Mouse (Mus musculus): ENCODE results near the gene Lamc1. TPM values are rescaled to one million over a fixed set of nuclear protein-coding genes. Genes with fewer than 3 reads are reported as not detected.
A peak's percentile ranks its signal among the peaks of the same experiment; 100 is the strongest.

The Lamc1 gene
- polyA plus RNA-seq, 1 experiment, result 21.3 TPM

DNA sequence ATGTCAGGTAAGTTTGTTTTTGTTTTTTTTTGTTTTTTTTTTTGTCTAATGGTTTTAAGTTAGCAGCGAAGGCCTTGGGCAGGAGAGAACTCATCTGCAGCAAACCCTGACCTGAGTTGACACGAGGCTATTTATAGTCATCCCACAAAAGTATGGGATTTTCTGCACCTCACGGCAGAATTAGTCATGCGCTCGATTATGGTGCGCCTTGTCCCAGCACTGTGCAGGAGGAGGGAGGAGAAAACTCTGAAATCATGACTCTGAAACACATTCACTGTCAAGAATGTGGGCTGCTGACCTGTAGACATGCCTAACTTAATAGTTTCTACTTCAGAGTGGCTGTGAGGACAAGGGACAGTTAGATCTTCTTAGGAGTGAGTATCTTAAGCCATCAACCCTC lies 40.4 kb downstream of the Lamc1 start:
- Histone ChIP-seq H3K27ac (ENCODE audit: insufficient read depth, low read length) (no peak overlapping the region), H3K4me3 (replicated peaks; ENCODE audit: insufficient read depth, low read depth, low read length) (no peak overlapping the region), H3K4me1 (ENCODE audit: control insufficient read depth, insufficient read depth, low read length) (no peaks in the 10 kb centered on the region; the same call in 1 of the 2 replicates), H3K27me3 (ENCODE audit: control insufficient read depth, insufficient read depth, low read length) (no peaks in the 10 kb centered on the region)
- WGBS, result 38% methylated on average over 6 of the region's 6 CpGs
- DNase-seq, result peak in 1 of 2 experiments; percentile 9
- TF ChIP-seq POLR2A (IDR thresholded peaks at IDR 0.05; ENCODE audit: borderline replicate concordance, insufficient read depth, low read length) (no peak), CTCF (IDR thresholded peaks at IDR 0.05; ENCODE audit: borderline replicate concordance, insufficient read depth, low read depth, low read length) (no peak)

DNA sequence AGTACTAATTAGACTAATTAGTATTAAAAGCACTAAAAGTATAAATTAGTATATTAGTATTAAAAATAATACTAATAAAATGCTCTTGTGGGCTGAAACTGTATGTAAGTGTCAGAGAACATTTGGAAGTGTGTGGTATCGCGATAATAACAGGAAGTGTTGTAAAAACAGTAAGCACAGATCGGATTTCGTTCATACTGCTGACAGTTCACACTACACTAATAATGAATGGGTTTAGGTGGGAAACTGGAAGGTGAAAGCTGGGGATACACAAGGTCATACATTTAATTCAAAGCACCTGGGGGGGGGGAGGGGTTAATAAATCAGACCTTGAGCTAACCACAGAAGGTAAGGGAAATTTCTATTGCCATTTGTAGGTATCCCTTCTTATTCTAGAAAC lies 41.2 kb downstream of the Lamc1 start:
- H3K4me1 ChIP-seq (ENCODE audit: control insufficient read depth, insufficient read depth, low read length), result no peaks in the 10 kb centered on the region; the same call in 1 of the 2 replicates
- no peaks in the 10 kb centered on the region for H3K27me3 ChIP-seq (ENCODE audit: control insufficient read depth, insufficient read depth, low read length)
- WGBS, result 93% methylated on average over 4 of the region's 4 CpGs
- TF ChIP-seq CTCF (IDR thresholded peaks at IDR 0.05; ENCODE audit: borderline replicate concordance, insufficient read depth, low read depth, low read length), result no peak
- TF ChIP-seq POLR2A (IDR thresholded peaks at IDR 0.05; ENCODE audit: borderline replicate concordance, insufficient read depth, low read length), result no peak
- no peak overlapping the region for H3K27ac ChIP-seq (ENCODE audit: insufficient read depth, low read length)
- no peak for DNase-seq
- no peak overlapping the region for H3K4me3 ChIP-seq (replicated peaks; ENCODE audit: insufficient read depth, low read depth, low read length)

DNA sequence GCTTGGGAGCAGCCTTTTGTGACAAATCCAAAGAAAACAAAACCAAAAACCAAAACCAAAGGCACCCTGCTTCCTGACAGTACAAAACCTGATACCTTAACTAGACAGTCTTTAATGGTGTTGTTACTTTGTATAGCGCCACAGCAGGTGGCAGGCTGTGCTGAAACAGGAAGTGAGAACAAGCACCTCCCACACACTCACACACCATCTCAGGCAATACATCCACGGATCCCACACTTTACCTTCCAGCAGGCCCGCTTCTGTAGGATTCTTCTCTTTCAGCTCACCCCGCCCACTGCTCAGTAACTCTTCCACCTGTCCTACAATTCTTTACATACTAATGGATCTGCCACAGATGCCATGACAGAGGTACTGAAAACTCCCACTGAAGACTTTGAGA lies 44.6 kb downstream of the Lamc1 start:
- no peak overlapping the region for H3K4me3 ChIP-seq (replicated peaks; ENCODE audit: insufficient read depth, low read depth, low read length)
- no peak overlapping the region for H3K27ac ChIP-seq (ENCODE audit: insufficient read depth, low read length)
- TF ChIP-seq POLR2A (IDR thresholded peaks at IDR 0.05; ENCODE audit: borderline replicate concordance, insufficient read depth, low read length) (no peak), CTCF (IDR thresholded peaks at IDR 0.05; ENCODE audit: borderline replicate concordance, insufficient read depth, low read depth, low read length) (no peak)
- H3K27me3 ChIP-seq (ENCODE audit: control insufficient read depth, insufficient read depth, low read length), result no peaks in the 10 kb centered on the region
- DNase-seq, result no peak
- WGBS, result 88% methylated on average over 4 of the region's 4 CpGs
- H3K4me1 ChIP-seq (ENCODE audit: control insufficient read depth, insufficient read depth, low read length), result no peaks in the 10 kb centered on the region; the same call in 1 of the 2 replicates

DNA sequence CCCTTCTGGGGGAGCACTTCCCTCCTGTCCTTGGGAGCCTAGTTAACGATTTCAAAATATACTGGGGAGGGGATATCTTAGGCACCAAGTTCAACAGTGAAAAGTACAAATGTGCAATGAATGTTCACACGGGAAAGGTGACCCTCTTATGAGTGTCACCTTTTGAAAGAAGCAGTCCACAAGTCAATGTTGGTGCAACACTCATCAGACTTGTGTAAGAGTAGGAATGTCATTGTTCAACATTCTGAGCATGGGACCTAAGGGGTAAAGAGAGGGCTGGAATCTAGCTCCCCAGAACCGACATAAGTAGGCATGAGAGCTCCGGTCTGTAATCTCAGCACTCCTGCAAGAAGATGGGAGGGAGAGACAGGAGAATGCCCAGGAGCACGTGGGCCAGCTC lies 45.1 kb downstream of the Lamc1 start:
- H3K27me3 ChIP-seq (ENCODE audit: control insufficient read depth, insufficient read depth, low read length), result no peaks in the 10 kb centered on the region
- DNase-seq, result no peak
- no peak overlapping the region for H3K27ac ChIP-seq (ENCODE audit: insufficient read depth, low read length)
- no peak overlapping the region for H3K4me3 ChIP-seq (replicated peaks; ENCODE audit: insufficient read depth, low read depth, low read length)
- H3K4me1 ChIP-seq (ENCODE audit: control insufficient read depth, insufficient read depth, low read length), result no peaks in the 10 kb centered on the region; the same call in 1 of the 2 replicates
- WGBS, result 78% methylated on average over 5 of the region's 5 CpGs
- TF ChIP-seq POLR2A (IDR thresholded peaks at IDR 0.05; ENCODE audit: borderline replicate concordance, insufficient read depth, low read length), result no peak
- no peak for TF ChIP-seq CTCF (IDR thresholded peaks at IDR 0.05; ENCODE audit: borderline replicate concordance, insufficient read depth, low read depth, low read length)

DNA sequence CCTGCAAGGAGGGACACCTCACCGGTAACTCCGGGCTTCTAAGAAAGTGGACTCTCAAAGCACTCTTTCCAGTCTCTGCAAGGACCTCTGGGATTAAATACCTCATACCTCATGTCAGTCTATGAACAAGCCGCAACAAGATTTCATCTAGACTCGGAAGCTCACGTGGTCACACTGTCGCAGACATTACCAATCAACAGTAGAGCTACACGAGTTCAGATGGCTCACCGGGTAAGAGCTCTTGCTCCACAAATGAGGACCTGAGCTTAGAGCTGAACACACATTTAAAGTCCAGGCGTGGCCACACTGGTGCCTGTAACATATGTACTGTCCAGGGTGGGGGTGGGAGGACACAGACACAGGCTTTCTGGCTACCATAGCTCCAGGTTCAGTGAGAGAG lies 46.4 kb downstream of the Lamc1 start:
- no peaks in the 10 kb centered on the region for H3K27me3 ChIP-seq (ENCODE audit: control insufficient read depth, insufficient read depth, low read length)
- H3K4me3 ChIP-seq (replicated peaks; ENCODE audit: insufficient read depth, low read depth, low read length), result no peak overlapping the region
- no peak for DNase-seq
- H3K4me1 ChIP-seq (ENCODE audit: control insufficient read depth, insufficient read depth, low read length), result no peaks in the 10 kb centered on the region
- no peak for TF ChIP-seq POLR2A (IDR thresholded peaks at IDR 0.05; ENCODE audit: borderline replicate concordance, insufficient read depth, low read length)
- no peak for TF ChIP-seq CTCF (IDR thresholded peaks at IDR 0.05; ENCODE audit: borderline replicate concordance, insufficient read depth, low read depth, low read length)
- 92% methylated on average over 9 of the region's 9 CpGs for WGBS
- H3K27ac ChIP-seq (ENCODE audit: insufficient read depth, low read length), result no peak overlapping the region

DNA sequence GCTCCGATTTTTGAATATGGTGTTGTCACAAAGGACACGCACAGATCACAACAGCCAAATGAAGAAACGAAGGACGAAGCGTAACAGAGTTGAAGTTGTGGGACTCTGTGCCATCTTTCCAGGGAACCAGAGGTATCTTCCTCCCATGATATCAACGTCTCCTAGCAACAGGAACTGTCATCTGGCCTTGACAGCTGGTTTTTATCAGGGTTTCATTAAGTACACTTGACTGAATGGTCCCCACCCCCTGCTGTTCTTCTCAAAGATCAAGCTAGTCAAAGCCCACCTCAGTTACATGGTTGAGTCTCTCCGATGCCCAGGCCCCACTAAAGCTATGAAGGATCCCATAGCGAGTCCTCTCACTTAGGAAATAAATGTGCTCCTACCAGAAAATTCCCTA lies 47.4 kb downstream of the Lamc1 start:
- Histone ChIP-seq H3K27ac (ENCODE audit: insufficient read depth, low read length) (no peak overlapping the region), H3K27me3 (ENCODE audit: control insufficient read depth, insufficient read depth, low read length) (no peaks in the 10 kb centered on the region), H3K4me3 (replicated peaks; ENCODE audit: insufficient read depth, low read depth, low read length) (no peak overlapping the region), H3K4me1 (ENCODE audit: control insufficient read depth, insufficient read depth, low read length) (no peaks in the 10 kb centered on the region)
- WGBS, result 75% methylated on average over 8 of the region's 8 CpGs
- DNase-seq, result no peak
- TF ChIP-seq CTCF (IDR thresholded peaks at IDR 0.05; ENCODE audit: borderline replicate concordance, insufficient read depth, low read depth, low read length) (no peak), POLR2A (IDR thresholded peaks at IDR 0.05; ENCODE audit: borderline replicate concordance, insufficient read depth, low read length) (no peak)

DNA sequence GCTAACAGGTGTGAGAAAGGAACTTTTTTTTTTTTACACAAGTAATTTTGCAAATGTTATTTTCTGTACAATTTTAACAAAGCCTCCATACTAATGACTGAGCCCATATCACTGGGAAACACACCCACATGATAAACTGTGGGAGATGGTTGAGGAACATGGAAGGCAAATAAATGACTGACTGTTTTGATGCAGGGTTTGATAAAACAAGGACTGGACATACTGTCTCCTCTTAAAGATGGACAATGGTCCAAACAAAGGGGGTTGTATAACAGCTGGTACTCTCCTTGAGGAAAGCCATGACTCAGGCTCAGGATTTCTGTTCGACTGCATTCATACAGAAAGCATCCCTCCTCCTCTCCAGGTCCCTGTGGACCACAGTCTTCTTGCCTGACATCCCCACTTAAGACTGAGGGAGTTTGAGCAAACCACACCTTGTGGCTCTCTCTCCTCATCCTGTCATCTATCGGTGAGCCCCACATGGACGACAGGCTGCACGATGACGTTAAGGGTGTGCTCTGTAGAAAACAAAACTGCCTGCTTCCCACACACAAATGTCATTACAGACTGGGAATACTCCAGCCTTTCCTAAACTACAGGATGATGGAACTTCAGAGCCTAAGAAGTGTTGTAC lies 50.1 kb downstream of the Lamc1 start:
- 83% methylated on average over 5 of the region's 5 CpGs for WGBS
- Histone ChIP-seq H3K4me1 (ENCODE audit: control insufficient read depth, insufficient read depth, low read length) (no peaks in the 10 kb centered on the region), H3K27ac (ENCODE audit: insufficient read depth, low read length) (no peak overlapping the region), H3K27me3 (ENCODE audit: control insufficient read depth, insufficient read depth, low read length) (no peaks in the 10 kb centered on the region), H3K4me3 (replicated peaks; ENCODE audit: insufficient read depth, low read depth, low read length) (no peak overlapping the region)
- DNase-seq, result no peak
- TF ChIP-seq POLR2A (IDR thresholded peaks at IDR 0.05; ENCODE audit: borderline replicate concordance, insufficient read depth, low read length), result no peak

DNA sequence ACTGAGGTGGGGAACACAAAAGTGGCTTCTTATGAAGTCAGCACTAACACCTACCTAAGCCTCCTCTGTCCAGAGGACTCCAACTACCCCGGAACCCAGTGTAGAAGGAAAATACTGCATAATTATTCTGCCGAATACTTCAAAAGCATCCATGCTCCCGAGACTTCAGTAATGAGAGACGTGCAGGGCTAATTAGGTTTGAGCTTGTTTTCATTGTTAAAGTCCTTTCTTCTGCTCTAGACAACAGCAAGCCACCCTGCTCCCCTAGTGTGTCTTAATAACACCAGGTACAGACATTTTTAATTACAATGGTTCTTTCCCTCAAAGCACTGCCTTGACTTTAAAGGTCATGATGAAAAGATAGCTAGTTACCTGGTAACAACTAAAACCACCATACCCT lies 51.1 kb downstream of the Lamc1 start:
- H3K27ac ChIP-seq (ENCODE audit: insufficient read depth, low read length), result no peak overlapping the region
- no peaks in the 10 kb centered on the region for H3K4me1 ChIP-seq (ENCODE audit: control insufficient read depth, insufficient read depth, low read length)
- H3K4me3 ChIP-seq (replicated peaks; ENCODE audit: insufficient read depth, low read depth, low read length), result no peak overlapping the region
- no peak for DNase-seq
- H3K27me3 ChIP-seq (ENCODE audit: control insufficient read depth, insufficient read depth, low read length), result no peaks in the 10 kb centered on the region
- TF ChIP-seq POLR2A (IDR thresholded peaks at IDR 0.05; ENCODE audit: borderline replicate concordance, insufficient read depth, low read length), result no peak
- no peak for TF ChIP-seq CTCF (IDR thresholded peaks at IDR 0.05; ENCODE audit: borderline replicate concordance, insufficient read depth, low read depth, low read length)
- WGBS, result 80% methylated on average over 4 of the region's 4 CpGs
